Mouse (Mus musculus) embryonic facial prominence, embryonic 11.5 days (tissue): ENCODE measurements around the gene Slc13a5. TPM values are rescaled to one million over a fixed set of nuclear protein-coding genes. Genes with fewer than 3 reads are reported as not detected.

ENCODE experiments used
- ATAC-seq: fragments of 200-750 bp; cut with Nextera tagmentation; replicated peaks from 2 replicates; pipeline ENCODE4 v1.8.0; 2017; ENCODE audit warnings: low read depth; ENCODE audit not compliant: insufficient number of reproducible peaks, low FRiP score, low TSS enrichment
- DNase-seq: peaks from one replicate; pipeline ENCODE4 v3.0.0-alpha.2; 2015; ENCODE audit warnings: low spot score
- H3K27ac ChIP-seq: fragments of 300-500 bp; sonication (generic); replicated peaks from 2 replicates; pipeline ENCODE4 v1.5.1; 2014; ENCODE audit warnings: mild to moderate bottlenecking, low read depth, low read length, control low read depth
- H3K27me3 ChIP-seq: fragments of 300-500 bp; sonication (generic); 2 replicates; pipeline ENCODE4 v1.6.1; 2014; ENCODE audit warnings: mild to moderate bottlenecking, low read length, moderate library complexity, mixed read lengths; ENCODE audit not compliant: control insufficient read depth, insufficient read depth
- H3K36me3 ChIP-seq: fragments of 300-500 bp; sonication (generic); replicated peaks from 2 replicates; pipeline ENCODE4 v1.6.1; 2014; ENCODE audit warnings: low read depth, mild to moderate bottlenecking, low read length, moderate library complexity, mixed read lengths; ENCODE audit not compliant: control insufficient read depth, insufficient read depth
- H3K4me1 ChIP-seq: fragments of 300-500 bp; sonication (generic); 2 replicates; pipeline ENCODE4 v1.6.1; 2014; ENCODE audit warnings: low read length, mixed read lengths; ENCODE audit not compliant: control insufficient read depth, insufficient read depth
- H3K4me2 ChIP-seq: fragments of 300-500 bp; sonication (generic); 2 replicates; pipeline ENCODE4 v1.6.1; 2014; ENCODE audit warnings: low read depth, mild to moderate bottlenecking, control low read depth, low read length, moderate library complexity
- H3K4me3 ChIP-seq: fragments of 300-500 bp; sonication (generic); 2 replicates; pipeline ENCODE4 v1.5.1; 2014; ENCODE audit warnings: low read depth, low read length, control low read depth
- H3K9ac ChIP-seq: fragments of 300-500 bp; sonication (generic); replicated peaks from 2 replicates; pipeline ENCODE4 v1.6.1; 2014; ENCODE audit warnings: mild to moderate bottlenecking, control low read depth, low read length
- H3K9me3 ChIP-seq: fragments of 300-500 bp; sonication (generic); replicated peaks from 2 replicates; pipeline ENCODE4 v1.6.1; 2016; ENCODE audit warnings: mild to moderate bottlenecking, low read length, inconsistent platforms, mixed read lengths; ENCODE audit not compliant: control insufficient read depth
- WGBS: fragments of 180-500 bp; shearing (Covaris S2); extraction: QIAGEN DNeasy Blood & Tissue Kit; methylation state at CpG from one replicate; pipeline ENCODE4 v1.1.7; 2014; 5-methylcytosine and 5-hydroxymethylcytosine counted together
- polyA plus RNA-seq: library from polyadenylated mRNA; unstranded; fragments of >200 nt; fragmentation: Nextera tagmentation; extraction: Ambion mirVana; gene quantifications from 2 replicates; pipeline ENCODE4 v1.2.1, GENCODE M21; 2014

The Slc13a5 gene
- polyA plus RNA-seq, 1 experiment from 2014 or later = not detected

GRCm38 (mm10) chr11:72293116-72293515 lies 26.1 kb upstream of the Slc13a5 start:
- Histone ChIP-seq H3K4me3 (no peak overlapping the region), H3K9me3 (no peaks in the 10 kb centered on the region), H3K27me3 (no peaks in the 10 kb centered on the region), H3K4me2 (no peak overlapping the region), H3K27ac (no peak overlapping the region), H3K9ac (no peak overlapping the region), H3K4me1 (no peaks in the 10 kb centered on the region), H3K36me3 (no peaks in the 10 kb centered on the region)
- ATAC-seq (no peak), DNase-seq (no peak)
- WGBS = 80% methylated on average over 2 of the region's 2 CpGs

GRCm38 (mm10) chr11:72287543-72287942 lies 20.5 kb upstream of the Slc13a5 start:
- DNase-seq (no peak), ATAC-seq (no peak)
- WGBS = 79% methylated on average over 3 of the region's 3 CpGs

GRCm38 (mm10) chr11:72287126-72287525 lies 20.1 kb upstream of the Slc13a5 start:
- H3K4me1 ChIP-seq = no peaks in the 10 kb centered on the region
- H3K27me3 ChIP-seq = no peaks in the 10 kb centered on the region
- ATAC-seq (no peak), DNase-seq (no peak)
- WGBS = 93% methylated on average over 2 of the region's 2 CpGs
- H3K36me3 ChIP-seq = no peaks in the 10 kb centered on the region
- H3K4me2 ChIP-seq = no peak overlapping the region
- no peak overlapping the region for H3K4me3 ChIP-seq
- no peak overlapping the region for H3K9ac ChIP-seq
- no peaks in the 10 kb centered on the region for H3K9me3 ChIP-seq
- no peak overlapping the region for H3K27ac ChIP-seq

More at GRCm38 (mm10) chr11:72287543-72287942, 20.5 kb upstream of the Slc13a5 start:
- no peaks in the 10 kb centered on the region for H3K9me3 ChIP-seq
- no peaks in the 10 kb centered on the region for H3K4me1 ChIP-seq
- no peaks in the 10 kb centered on the region for H3K36me3 ChIP-seq
- H3K4me2 ChIP-seq = no peak overlapping the region
- H3K4me3 ChIP-seq = no peak overlapping the region
- H3K27ac ChIP-seq = no peak overlapping the region
- H3K9ac ChIP-seq = no peak overlapping the region
- no peaks in the 10 kb centered on the region for H3K27me3 ChIP-seq

GRCm38 (mm10) chr11:72286651-72287050 lies 19.6 kb upstream of the Slc13a5 start:
- Histone ChIP-seq H3K9ac (no peak overlapping the region), H3K27ac (no peak overlapping the region), H3K4me3 (no peak overlapping the region), H3K27me3 (no peaks in the 10 kb centered on the region), H3K4me1 (no peaks in the 10 kb centered on the region), H3K9me3 (no peaks in the 10 kb centered on the region), H3K36me3 (no peaks in the 10 kb centered on the region), H3K4me2 (no peak overlapping the region)
- ATAC-seq (no peak), DNase-seq (no peak)
- 80% methylated on average over 3 of the region's 3 CpGs for WGBS

GRCm38 (mm10) chr11:72285971-72286480 lies 19.0 kb upstream of the Slc13a5 start:
- Histone ChIP-seq H3K4me3 (no peak overlapping the region), H3K36me3 (no peaks in the 10 kb centered on the region), H3K4me2 (no peak overlapping the region), H3K4me1 (no peaks in the 10 kb centered on the region), H3K27ac (no peak overlapping the region), H3K27me3 (no peaks in the 10 kb centered on the region), H3K9me3 (no peaks in the 10 kb centered on the region), H3K9ac (no peak overlapping the region)
- ATAC-seq (no peak), DNase-seq (no peak)
- 78% methylated on average over 6 of the region's 6 CpGs for WGBS

- ATAC-seq = no peak
- H3K4me3 ChIP-seq = no peak overlapping the region
- 85% methylated on average over 14 of the region's 14 CpGs for WGBS
These were observed 17.6 kb upstream of the Slc13a5 start for GRCm38 (mm10) chr11:72284532-72285182.

GRCm38 (mm10) chr11:72283486-72284224 lies 16.6 kb upstream of the Slc13a5 start:
- no peaks in the 10 kb centered on the region for H3K27me3 ChIP-seq
- WGBS = 89% methylated on average over 16 of the region's 16 CpGs
- ATAC-seq (no peak), DNase-seq (no peak)
- H3K9ac ChIP-seq = no peak overlapping the region
- H3K27ac ChIP-seq = no peak overlapping the region
- no peaks in the 10 kb centered on the region for H3K9me3 ChIP-seq
- no peaks in the 10 kb centered on the region for H3K4me1 ChIP-seq
- H3K4me2 ChIP-seq = no peak overlapping the region
- H3K4me3 ChIP-seq = no peak overlapping the region
- no peaks in the 10 kb centered on the region for H3K36me3 ChIP-seq

More at GRCm38 (mm10) chr11:72284532-72285182, 17.6 kb upstream of the Slc13a5 start:
- Histone ChIP-seq H3K4me1 (no peaks in the 10 kb centered on the region), H3K27ac (no peak overlapping the region), H3K9ac (no peak overlapping the region), H3K27me3 (no peaks in the 10 kb centered on the region), H3K4me2 (no peak overlapping the region), H3K36me3 (no peaks in the 10 kb centered on the region), H3K9me3 (no peaks in the 10 kb centered on the region)
- DNase-seq = no peak

GRCm38 (mm10) chr11:72281852-72282400 lies 14.9 kb upstream of the Slc13a5 start:
- DNase-seq (no peak), ATAC-seq (no peak)
- H3K27ac ChIP-seq = no peak overlapping the region
- H3K9ac ChIP-seq = no peak overlapping the region
- no peak overlapping the region for H3K4me2 ChIP-seq
- 67% methylated on average over 5 of the region's 5 CpGs for WGBS
- no peak overlapping the region for H3K4me3 ChIP-seq
- no peaks in the 10 kb centered on the region for H3K36me3 ChIP-seq
- H3K27me3 ChIP-seq = no peaks in the 10 kb centered on the region
- no peaks in the 10 kb centered on the region for H3K9me3 ChIP-seq
- H3K4me1 ChIP-seq = no peaks in the 10 kb centered on the region
